Mouse (Mus musculus) C2C12 (cell line): ENCODE measurements around the gene Gm867.

ENCODE experiments used
- CEBPB ChIP-seq: IDR thresholded peaks from one replicate; pipeline ENCODE4 v1.6.1; 2011; ENCODE audit warnings: low read depth, mild to moderate bottlenecking, control low read depth, moderate library complexity
- CTCF ChIP-seq: IDR thresholded peaks from one replicate; pipeline ENCODE4 v1.5.1; 2011; ENCODE audit not compliant: control insufficient read depth, insufficient read depth, insufficient read length
- MYOD1 ChIP-seq: IDR thresholded peaks from one replicate; pipeline ENCODE4 v1.6.1; 2011; ENCODE audit warnings: low read depth; ENCODE audit not compliant: control insufficient read depth, insufficient read length

DNA sequence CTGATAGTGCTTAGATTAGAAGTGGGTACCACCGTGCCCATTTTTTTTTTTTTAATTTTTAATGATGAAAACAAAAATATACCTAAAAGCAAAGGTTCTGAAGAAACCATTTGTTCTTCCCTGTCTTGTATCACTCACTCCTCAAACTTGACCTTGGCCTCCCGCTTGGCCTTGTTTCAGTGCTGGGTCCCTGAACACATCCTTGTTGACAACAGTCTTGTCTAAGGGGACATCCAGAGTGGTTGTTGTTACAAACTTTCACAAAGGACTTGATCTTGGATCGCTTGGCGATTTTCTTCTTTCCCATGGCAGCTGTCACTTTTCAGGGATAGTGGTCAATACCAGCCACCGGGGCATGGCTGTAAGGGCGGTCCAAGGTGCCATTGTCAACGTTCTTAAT, 4.7 kb upstream of the Gm867 start:
- TF ChIP-seq MYOD1 (no peak), CTCF (no peak), CEBPB (no peak)
